Mouse (Mus musculus): ENCODE data around the gene Ntn1.

Ntn1 gene

DNA sequence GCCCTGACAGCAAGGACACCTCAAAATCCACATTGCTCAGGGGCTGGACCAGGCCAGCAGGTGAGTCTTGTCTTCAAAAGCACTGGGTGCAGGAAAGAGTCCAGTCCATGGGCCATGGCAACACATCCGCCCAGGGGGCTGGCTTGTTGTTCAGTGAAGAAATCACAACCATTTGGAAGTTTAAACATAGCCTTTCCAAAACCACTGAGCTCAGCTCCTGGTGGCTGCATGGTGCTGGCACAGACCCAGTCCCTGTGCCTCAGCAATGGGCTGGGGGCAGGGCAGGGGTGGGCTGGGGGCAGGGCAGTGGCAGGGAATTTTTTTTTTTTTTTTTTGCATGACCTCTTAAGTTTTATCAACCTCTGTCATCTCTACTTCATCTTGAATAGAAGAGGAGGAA lies 192.0 kb downstream of the Ntn1 start:
- DNase-seq, result no peak

DNA sequence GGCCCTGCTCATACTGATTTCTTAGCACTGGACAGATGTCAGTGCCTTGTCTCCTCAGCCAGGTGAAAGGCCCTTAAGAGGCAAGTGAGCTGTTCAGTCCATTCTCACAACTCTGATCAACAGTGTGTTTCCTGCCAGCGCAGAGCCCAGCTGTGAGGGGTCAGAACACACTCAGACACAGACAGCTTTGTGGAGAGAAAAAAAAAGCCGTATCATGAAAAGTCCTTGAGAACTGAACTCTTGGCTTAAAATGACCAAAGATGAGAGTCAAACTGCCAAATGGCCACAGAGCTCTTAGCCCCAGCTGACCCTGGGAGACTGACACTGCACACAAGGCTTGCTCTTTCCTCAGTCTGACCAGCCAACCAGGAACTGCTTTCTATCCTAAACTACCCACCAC lies 192.6 kb downstream of the Ntn1 start:
- DNase-seq, result peak in 1 of 2 experiments; percentile 45

GRCm38 (mm10) chr11:68205572-68206229 lies 194.9 kb downstream of the Ntn1 start:
- no peak for DNase-seq

DNA sequence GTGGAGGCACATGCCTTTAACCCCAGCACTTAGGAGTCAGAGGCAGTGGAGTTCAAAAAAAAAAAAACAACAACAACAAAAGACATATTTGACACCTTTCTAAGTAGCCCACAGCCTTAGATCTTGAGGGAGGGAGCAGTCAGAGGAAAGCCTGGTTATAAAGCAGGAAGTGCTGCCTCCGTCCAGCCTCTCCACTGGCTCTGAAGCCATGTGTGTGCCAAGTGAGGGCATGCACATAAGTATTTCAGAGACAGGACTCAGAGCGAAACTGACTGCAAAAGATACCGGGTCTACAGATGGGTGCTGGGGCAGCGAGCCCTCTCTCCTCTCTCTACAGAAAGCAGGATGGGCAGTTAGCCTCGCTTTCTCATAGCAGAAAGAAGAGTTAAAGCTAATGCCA lies 196.2 kb downstream of the Ntn1 start:
- DNase-seq, result no peak

- DNase-seq, result peak in 1 of 2 experiments; percentile 51
Measured at GRCm38 (mm10) chr11:68203658-68204315, 196.8 kb downstream of the Ntn1 start.

DNA sequence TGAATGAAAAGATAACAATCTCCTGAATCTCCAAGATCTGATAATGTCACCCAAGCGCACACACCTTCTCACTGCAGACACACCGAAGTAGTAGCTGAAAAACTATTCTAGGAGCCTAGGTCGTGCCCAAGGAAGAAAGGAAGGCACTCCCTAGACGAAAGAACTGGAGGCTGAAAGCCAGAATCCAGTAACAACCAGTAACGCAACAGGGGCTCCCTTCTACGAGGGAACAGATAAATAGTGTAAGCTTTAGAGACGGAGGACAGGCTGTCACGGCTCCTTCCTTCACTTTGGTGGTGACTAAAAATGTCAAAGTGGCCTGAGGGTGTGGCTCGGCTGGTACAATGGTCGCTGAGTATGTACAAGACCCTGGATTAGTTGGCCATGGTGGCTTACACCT lies 198.1 kb downstream of the Ntn1 start:
- no peak for DNase-seq

DNA sequence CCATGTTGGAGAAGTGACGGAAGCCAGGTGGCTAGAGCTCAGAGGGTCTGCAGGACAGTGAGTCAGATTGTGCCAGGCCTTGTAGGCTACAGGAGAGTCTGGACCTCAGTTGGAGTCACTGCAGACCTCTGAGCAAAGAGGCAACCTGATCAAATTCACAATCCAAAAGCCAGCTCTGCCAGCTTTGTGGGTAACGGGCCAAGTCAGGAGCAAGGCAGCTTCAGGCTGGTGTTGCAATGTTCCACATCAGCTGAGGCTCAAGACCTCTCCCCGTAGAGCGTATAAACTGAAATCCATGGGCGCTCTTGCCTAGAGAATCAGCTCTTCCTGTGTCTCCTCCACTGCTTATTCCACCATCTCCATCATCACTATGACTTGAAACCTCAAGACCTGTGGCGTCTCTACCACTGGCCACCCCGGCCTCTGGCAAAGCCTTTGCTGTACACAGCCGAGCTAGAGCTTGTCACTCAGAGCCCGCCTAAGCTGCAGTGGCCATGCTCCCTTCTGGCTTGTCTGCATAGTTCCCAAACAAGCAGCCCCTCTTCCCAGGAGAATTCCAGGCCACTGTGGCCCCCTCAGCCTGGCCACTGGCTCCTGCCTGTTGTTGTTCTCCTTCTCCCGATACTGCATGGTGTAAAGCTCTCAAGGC lies 198.7 kb downstream of the Ntn1 start:
- peak; percentile 45 to 46 for DNase-seq

- peak in 1 of 2 experiments; percentile 63 for DNase-seq
Measured at GRCm38 (mm10) chr11:68201063-68201462, 199.6 kb downstream of the Ntn1 start.

GRCm38 (mm10) chr11:68200500-68200899 lies 200.1 kb downstream of the Ntn1 start:
- peak in 1 of 2 experiments; percentile 60 for DNase-seq

- peak; percentile 83 to 92 for DNase-seq
Measured at GRCm38 (mm10) chr11:68199801-68200423, 200.7 kb downstream of the Ntn1 start.

DNA sequence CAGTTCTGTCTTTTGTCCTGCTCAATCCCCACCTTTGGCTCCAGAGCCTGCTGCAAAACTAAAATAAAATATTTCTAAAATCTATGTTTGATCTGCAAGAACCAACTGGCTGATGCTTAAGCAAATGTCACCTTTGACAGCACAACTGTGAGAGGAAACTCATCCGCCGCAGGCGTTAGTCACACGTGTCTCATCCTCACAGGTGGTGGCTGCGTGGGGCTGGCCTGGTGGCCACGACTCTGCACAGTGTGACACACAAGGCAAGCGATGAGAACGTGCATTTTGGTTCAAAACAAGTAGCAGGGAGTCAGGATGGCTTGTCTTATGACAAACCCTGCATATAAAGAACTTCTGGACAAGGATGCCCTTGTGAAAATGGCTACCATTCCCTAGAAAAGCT lies 201.5 kb downstream of the Ntn1 start:
- DNase-seq, result peak; percentile 81 to 91

- peak in 1 of 2 experiments; percentile 59 for DNase-seq
Measured at GRCm38 (mm10) chr11:68198696-68199095, 201.9 kb downstream of the Ntn1 start.

DNA sequence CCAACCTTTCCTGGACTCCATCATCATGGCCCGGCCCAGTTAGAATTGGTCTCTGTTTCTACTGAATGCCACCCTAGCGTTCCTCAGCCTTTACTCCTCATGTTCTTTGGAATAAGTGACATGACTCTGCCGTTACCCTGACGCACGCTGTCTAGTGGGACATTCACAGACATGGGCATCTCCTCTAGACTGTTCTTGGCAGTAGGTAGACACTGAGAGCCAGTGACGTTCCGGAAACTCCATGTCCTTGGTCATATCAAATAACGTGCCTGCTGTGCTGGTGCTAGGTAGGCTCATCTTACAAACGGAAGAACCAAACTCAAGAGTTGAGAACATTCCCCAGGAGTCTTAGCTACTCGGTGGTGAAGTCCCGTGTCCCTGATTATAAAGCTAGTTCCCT lies 203.2 kb downstream of the Ntn1 start:
- no peak for DNase-seq

DNA sequence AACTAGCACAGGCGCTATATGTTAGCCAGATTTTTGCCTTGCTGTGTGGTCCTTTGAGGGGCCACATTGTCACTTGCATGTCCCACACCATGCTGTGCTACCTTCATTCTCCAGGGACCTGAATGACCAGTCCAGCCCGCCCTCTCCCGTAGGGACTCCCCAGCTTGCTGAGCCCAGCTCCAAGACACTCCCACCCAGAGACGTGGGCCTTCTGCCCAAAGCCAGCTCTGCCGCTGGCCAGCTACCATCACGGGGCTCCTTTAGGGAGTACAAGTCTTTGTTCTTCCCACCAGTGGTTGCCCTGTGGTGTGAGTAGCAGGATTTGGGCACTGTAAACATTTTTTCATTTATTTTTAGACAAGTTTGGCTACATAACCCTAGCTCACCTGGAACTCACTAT lies 204.1 kb downstream of the Ntn1 start:
- DNase-seq, result no peak

DNA sequence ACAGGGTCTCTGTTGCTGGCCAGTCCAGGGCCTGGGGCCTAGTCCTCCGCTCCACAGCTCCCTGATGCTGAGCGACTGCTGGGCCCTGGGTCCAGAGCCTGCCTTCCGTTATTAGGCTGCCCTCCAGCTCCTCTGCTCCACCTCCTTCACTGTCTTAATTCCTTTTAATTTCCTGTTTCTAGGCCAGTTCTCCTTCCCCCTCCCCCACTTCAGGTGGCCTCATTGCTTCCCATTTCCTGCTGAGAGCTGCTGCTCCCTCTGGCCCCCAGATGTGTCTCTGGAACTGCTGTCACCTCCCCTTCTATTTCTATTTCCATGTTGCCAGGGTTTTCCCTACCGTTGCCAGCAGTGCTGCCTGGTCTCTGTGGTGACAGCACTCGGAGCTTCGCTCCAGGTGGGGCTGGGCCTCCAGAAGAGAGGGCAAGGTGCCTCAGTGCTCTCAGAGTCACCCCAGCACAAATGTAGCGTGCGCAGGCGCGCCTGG lies 204.9 kb downstream of the Ntn1 start:
- peak in 1 of 2 experiments; percentile 73 for DNase-seq

- DNase-seq, result no peak
Measured at GRCm38 (mm10) chr11:68195168-68195567, 205.5 kb downstream of the Ntn1 start.

- peak in 1 of 2 experiments; percentile 16 for DNase-seq
Measured at GRCm38 (mm10) chr11:68190849-68191248, 209.8 kb downstream of the Ntn1 start.

- DNase-seq, result no peak
Measured at GRCm38 (mm10) chr11:68188695-68189201, 211.9 kb downstream of the Ntn1 start.

DNA sequence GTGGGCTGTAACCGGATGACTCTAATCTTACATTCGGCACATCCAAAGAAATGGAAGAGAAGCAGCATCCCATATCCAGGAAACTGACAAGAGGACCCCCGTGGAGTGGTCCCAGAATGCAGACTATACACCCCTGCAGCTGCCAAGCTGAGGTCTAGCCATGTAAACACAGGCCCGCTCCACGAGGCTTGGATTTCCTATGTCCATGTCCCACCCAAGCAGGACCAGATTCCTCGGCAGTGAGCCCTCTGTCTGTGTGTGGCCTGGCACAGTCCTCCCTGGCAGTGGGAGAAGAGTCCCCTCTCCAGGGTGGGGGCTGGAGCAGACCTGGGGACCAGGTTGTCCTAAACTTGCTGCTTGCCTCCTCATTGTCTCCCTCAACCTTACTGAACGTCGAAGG lies 213.4 kb downstream of the Ntn1 start:
- DNase-seq, result no peak

DNA sequence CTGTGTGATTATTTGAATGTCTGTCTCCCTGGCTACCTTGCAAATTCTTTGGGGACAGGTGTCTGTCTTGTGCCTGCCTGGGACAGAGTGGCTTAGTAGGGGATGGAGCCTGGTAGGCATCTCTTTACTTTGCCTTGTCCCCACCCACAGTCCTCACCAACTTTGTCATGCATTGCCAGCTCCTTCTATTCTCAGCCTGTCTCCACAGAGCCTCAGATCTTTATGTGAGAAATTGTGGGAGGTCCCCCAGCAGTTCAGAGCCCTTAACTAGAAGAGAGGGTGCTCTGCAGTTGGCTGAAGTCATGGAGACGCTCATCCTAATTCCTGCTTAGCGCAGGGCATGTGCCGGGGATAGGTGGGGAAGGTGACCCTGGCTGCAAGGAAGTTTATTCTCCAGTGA lies 215.0 kb downstream of the Ntn1 start:
- no peak for DNase-seq

DNA sequence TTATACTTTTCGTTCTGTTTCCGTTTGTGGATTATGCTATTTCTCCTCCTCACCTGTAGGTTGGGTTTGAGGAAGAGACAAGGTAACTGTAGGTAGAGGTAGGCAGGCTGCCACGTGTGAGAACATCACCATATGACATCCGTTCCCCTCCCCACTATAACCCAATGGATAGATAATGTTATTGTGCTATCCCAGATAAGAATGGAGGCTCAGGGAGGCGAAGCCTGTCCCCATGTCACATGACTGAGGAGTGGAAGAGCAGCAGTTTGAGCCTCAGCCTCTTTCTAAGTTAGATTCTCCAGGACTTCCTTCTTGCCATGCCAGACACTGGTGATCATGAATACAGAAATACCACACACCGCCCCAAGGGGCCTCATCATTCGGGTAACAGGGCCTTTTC lies 223.2 kb downstream of the Ntn1 start:
- no peak for DNase-seq

GRCm38 (mm10) chr11:68176550-68176949 lies 224.1 kb downstream of the Ntn1 start:
- DNase-seq, result no peak

DNA sequence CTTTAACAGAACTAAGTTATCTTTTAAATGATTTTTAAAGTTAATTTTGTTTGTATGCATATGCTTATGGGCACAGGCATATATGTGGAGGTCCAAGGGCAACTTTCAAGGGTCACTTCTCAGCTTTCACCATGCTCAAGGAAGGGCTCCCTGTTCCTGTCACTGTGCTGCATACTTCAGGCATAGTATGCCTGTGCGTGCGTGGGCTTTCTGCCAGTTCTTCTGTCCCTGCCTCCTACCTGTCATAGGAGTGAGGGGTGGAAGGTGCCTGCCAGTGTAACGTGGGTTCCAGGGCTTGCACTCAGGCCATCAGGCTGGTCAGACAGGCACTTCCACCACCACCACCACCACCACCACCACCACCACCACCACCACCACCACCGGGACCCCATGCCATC lies 228.0 kb downstream of the Ntn1 start:
- DNase-seq, result no peak

Data from thymus, postnatal 36 days (tissue).